Comparison of ENCODE assay signal across 13 mouse cellular contexts in genomic region chr8:128092826-128093225, GRCm38 (mm10).
DNase-seq lines count a peak whose midpoint lies in the region; TF ChIP-seq lines count a peak whose summit lies in the region.
"Had no signal": no experiment of that assay in that cellular context is flagged by ENCODE, and none has a peak within 500 bp of the region (broad histone marks: within the 10 kb centered on the region; RNA-seq: fewer than 3 reads in every experiment).

No protein-coding gene starts in this region.

- no peak overlapping the region for H3K4me3 ChIP-seq in gastrocnemius, adult 2 months
- no peak overlapping the region for H3K4me3 ChIP-seq in lung, adult 2 months (replicated peaks; ENCODE audit: extremely low read depth, low read depth, low read length)
- H3K4me3 ChIP-seq: forebrain, embryonic 15.5 days; heart, embryonic 15.5 days; intestine, embryonic 15.5 days; limb, embryonic 12.5 days had no signal

- no peaks in the 10 kb centered on the region for H3K4me1 ChIP-seq in lung, adult 2 months (ENCODE audit: control insufficient read depth, insufficient read depth, low read length)
- H3K4me1 ChIP-seq: forebrain, embryonic 15.5 days; intestine, embryonic 15.5 days; limb, embryonic 12.5 days had no signal

- no peak for TF ChIP-seq POLR2A in lung, adult 2 months (IDR thresholded peaks at IDR 0.05; ENCODE audit: borderline replicate concordance, extremely low read depth, low read depth, low read length)

- 51% methylated on average over 7 of the region's 7 CpGs for WGBS in lung, adult 2 months

- H3K27ac ChIP-seq in gastrocnemius, adult 2 months: no peak overlapping the region
- H3K27ac ChIP-seq: forebrain, embryonic 15.5 days; heart, embryonic 15.5 days; intestine, embryonic 15.5 days; limb, embryonic 12.5 days had no signal

- no peak for TF ChIP-seq CTCF in gastrocnemius, adult 2 months (IDR thresholded peaks at IDR 0.05)
- TF ChIP-seq CTCF in lung, adult 2 months (IDR thresholded peaks at IDR 0.05; ENCODE audit: insufficient read depth, low read length): no peak

- intact Hi-C loops in gastrocnemius, adult 2 months (cut with DNase I): no loop called here

- DNase-seq in gastrocnemius, adult 2 months: peak; percentile 38
- DNase-seq in gastrocnemius, postnatal 25 days: no peak
- DNase-seq in lung, postnatal 14 days: peak; percentile 41
- DNase-seq in lung, adult 2 months: no peak
- peak; percentile 24 for DNase-seq in fibroblast of lung, adult 2 months (ENCODE audit: low read depth)
- DNase-seq in layer of hippocampus, adult 9-11 months: peak; percentile 13
- DNase-seq in cerebellum, adult 9-10 months: no peak
- DNase-seq in embryo, embryonic 11 days: no peak
- DNase-seq: thymus, postnatal 4 days had no signal

Comparison
In these comparisons a context has a peak if more than half of its experiments do, and no peak if none do; other contexts are left out.
1. DNase-seq: peak in gastrocnemius, adult 2 months (single experiment), lung, postnatal 14 days (single experiment), fibroblast of lung, adult 2 months (single experiment) and layer of hippocampus, adult 9-11 months (single experiment); none in gastrocnemius, postnatal 25 days (single experiment), lung, adult 2 months (single experiment), cerebellum, adult 9-10 months (single experiment) and embryo, embryonic 11 days (single experiment).